Mouse (Mus musculus) C2C12 (cell line): ENCODE data around the gene Stard7. TPM values are rescaled to one million over a fixed set of nuclear protein-coding genes. Genes with fewer than 3 reads are reported as not detected.

ENCODE experiments used
- H3K27me3 ChIP-seq: one replicate; pipeline ENCODE4 v1.6.1; 2011; ENCODE audit not compliant: control insufficient read depth, insufficient read depth, insufficient read length
- H3K36me3 ChIP-seq: one replicate; pipeline ENCODE4 v1.6.1; 2011; ENCODE audit not compliant: control insufficient read depth, insufficient read depth
- H3K4me3 ChIP-seq: one replicate; pipeline ENCODE4 v1.5.1; 2011; ENCODE audit warnings: mild to moderate bottlenecking, control low read depth; ENCODE audit not compliant: poor library complexity, insufficient read depth, severe bottlenecking
- H3K79me2 ChIP-seq: one replicate; pipeline ENCODE4 v1.6.1; 2011; ENCODE audit not compliant: control insufficient read depth, insufficient read depth
- H3K79me3 ChIP-seq: one replicate; pipeline ENCODE4 v1.6.1; 2011; ENCODE audit warnings: low read depth, control low read depth
- H3ac ChIP-seq: one replicate; pipeline ENCODE3; 2011; ENCODE audit warnings: low read depth; ENCODE audit not compliant: control insufficient read depth, insufficient read length
- CEBPB ChIP-seq: IDR thresholded peaks from one replicate; pipeline ENCODE4 v1.6.1; 2011; ENCODE audit warnings: low read depth, mild to moderate bottlenecking, control low read depth, moderate library complexity
- CTCF ChIP-seq: IDR thresholded peaks from one replicate; pipeline ENCODE4 v1.5.1; 2011; ENCODE audit not compliant: control insufficient read depth, insufficient read depth, insufficient read length
- FOSL1 ChIP-seq: IDR thresholded peaks from one replicate; pipeline ENCODE4 v1.8.0; 2011; ENCODE audit warnings: mild to moderate bottlenecking, low read length; ENCODE audit not compliant: poor library complexity, insufficient read depth, severe bottlenecking
- MAX ChIP-seq: IDR thresholded peaks from one replicate; pipeline ENCODE4 v1.6.1; 2011; ENCODE audit warnings: mild to moderate bottlenecking, control low read depth
- MYOD1 ChIP-seq: IDR thresholded peaks from one replicate; pipeline ENCODE4 v1.6.1; 2011; ENCODE audit warnings: low read depth; ENCODE audit not compliant: control insufficient read depth, insufficient read length
- MYOG ChIP-seq: IDR thresholded peaks from one replicate; pipeline ENCODE4 v1.6.1; 2011; ENCODE audit not compliant: control insufficient read depth, insufficient read length; ENCODE audit errors: extremely low read depth
- USF1 ChIP-seq: IDR thresholded peaks from one replicate; pipeline ENCODE4 v1.6.1; 2011; ENCODE audit warnings: low read depth, mild to moderate bottlenecking, control low read depth, moderate library complexity
- polyA plus RNA-seq: library from polyadenylated mRNA; unstranded; fragments of >200 nt; fragmentation: generic; extraction: Trizol; gene quantifications from one replicate; pipeline ENCODE4 v1.2.1, GENCODE M21; 2012; ENCODE audit warnings: missing spikeins

The Stard7 gene
- polyA plus RNA-seq, 1 experiment = 25.2 TPM

GRCm38 (mm10) chr2:127336885-127337284 lies 66.9 kb downstream of the Stard7 start:
- Histone ChIP-seq H3K79me3 (peaks cover 10% of the 10 kb centered on the region), H3K4me3 (peak overlapping the region; percentile 72), H3K36me3 (peaks cover 16% of the 10 kb centered on the region), H3ac (peak overlapping the region; percentile 87), H3K27me3 (no peaks in the 10 kb centered on the region), H3K79me2 (peaks cover 23% of the 10 kb centered on the region)
- TF ChIP-seq MYOD1 (no peak), USF1 (no peak), CEBPB (no peak), MAX (no peak)

- Histone ChIP-seq H3K79me2 (peaks cover 23% of the 10 kb centered on the region), H3K36me3 (peaks cover 16% of the 10 kb centered on the region), H3K27me3 (no peaks in the 10 kb centered on the region), H3K4me3 (peak overlapping the region; percentile 72), H3K79me3 (peaks cover 10% of the 10 kb centered on the region), H3ac (peak overlapping the region; percentile 51)
- no peak for TF ChIP-seq MYOG
- no peak for TF ChIP-seq MYOD1
- no peak for TF ChIP-seq USF1
- TF ChIP-seq CEBPB = no peak
- TF ChIP-seq CTCF = no peak
- no peak for TF ChIP-seq MAX
- TF ChIP-seq FOSL1 = no peak
Measured at GRCm38 (mm10) chr2:127337531-127337930, 67.5 kb downstream of the Stard7 start.

GRCm38 (mm10) chr2:127338012-127338411 lies 68.0 kb downstream of the Stard7 start:
- H3K4me3 ChIP-seq = peak overlapping the region; percentile 72
- peaks cover 16% of the 10 kb centered on the region for H3K36me3 ChIP-seq
- peaks cover 23% of the 10 kb centered on the region for H3K79me2 ChIP-seq
- TF ChIP-seq MYOG = no peak
- TF ChIP-seq FOSL1 = no peak
- TF ChIP-seq CEBPB = no peak
- no peak for TF ChIP-seq USF1
- TF ChIP-seq CTCF = no peak
- TF ChIP-seq MYOD1 = no peak
- TF ChIP-seq MAX = no peak
- peak overlapping the region; percentile 26 for H3ac ChIP-seq
- H3K79me3 ChIP-seq = peaks cover 10% of the 10 kb centered on the region
- no peaks in the 10 kb centered on the region for H3K27me3 ChIP-seq

- peak within 1 kb of the TSS; percentile 72 for H3K4me3 ChIP-seq
- H3ac ChIP-seq = peak within 1 kb of the TSS; percentile 51
- peaks cover 10% of the 10 kb centered on the region for H3K79me3 ChIP-seq
- no peak for TF ChIP-seq MYOD1
- TF ChIP-seq USF1 = no peak
- no peak for TF ChIP-seq MYOG
- TF ChIP-seq FOSL1 = no peak
- TF ChIP-seq MAX = no peak
- no peak for TF ChIP-seq CTCF
- TF ChIP-seq CEBPB = no peak
- peaks cover 23% of the 10 kb centered on the region for H3K79me2 ChIP-seq
- peaks cover 3% of the 10 kb centered on the region for H3K27me3 ChIP-seq
- H3K36me3 ChIP-seq = peaks cover 16% of the 10 kb centered on the region
Measured at GRCm38 (mm10) chr2:127338416-127338815, 68.4 kb downstream of the Stard7 start, which contains the start of gene Astl. Gene Astl (plus strand): TSS chr2:127338639.

- H3K27me3 ChIP-seq = peaks cover 7% of the 10 kb centered on the region
- no peak overlapping the region for H3K4me3 ChIP-seq
- H3K79me2 ChIP-seq = peaks cover 23% of the 10 kb centered on the region
- no peak overlapping the region for H3ac ChIP-seq
- peaks cover 16% of the 10 kb centered on the region for H3K36me3 ChIP-seq
- TF ChIP-seq MAX (no peak), CTCF (no peak), FOSL1 (no peak), USF1 (no peak), MYOD1 (no peak), MYOG (no peak), CEBPB (no peak)
- peaks cover 10% of the 10 kb centered on the region for H3K79me3 ChIP-seq
Measured at GRCm38 (mm10) chr2:127338833-127339232, 68.8 kb downstream of the Stard7 start.

GRCm38 (mm10) chr2:127339262-127339661 lies 69.2 kb downstream of the Stard7 start:
- peaks cover 10% of the 10 kb centered on the region for H3K79me3 ChIP-seq
- H3K36me3 ChIP-seq = peaks cover 16% of the 10 kb centered on the region
- no peak overlapping the region for H3ac ChIP-seq
- H3K27me3 ChIP-seq = peaks cover 12% of the 10 kb centered on the region
- H3K4me3 ChIP-seq = no peak overlapping the region
- peaks cover 23% of the 10 kb centered on the region for H3K79me2 ChIP-seq
- TF ChIP-seq CTCF = no peak
- TF ChIP-seq USF1 = no peak
- no peak for TF ChIP-seq CEBPB
- TF ChIP-seq MYOG = no peak
- no peak for TF ChIP-seq MYOD1
- no peak for TF ChIP-seq MAX
- TF ChIP-seq FOSL1 = no peak
